Mouse (Mus musculus) kidney, embryonic 16.5 days (tissue): ENCODE results near the gene Srrm3. TPM values are rescaled to one million over a fixed set of nuclear protein-coding genes. Genes with fewer than 3 reads are reported as not detected.

Experiments used
- ATAC-seq: fragments of 200-750 bp; cut with Nextera tagmentation; 2 replicates; pipeline ENCODE4 v1.8.0; 2017; ENCODE audit warnings: moderate TSS enrichment; ENCODE audit not compliant: low FRiP score, low TSS enrichment
- H3K27ac ChIP-seq: fragments of 300-500 bp; sonication (generic); 2 replicates; pipeline ENCODE4 v1.5.1; 2014; ENCODE audit warnings: low read length
- H3K27me3 ChIP-seq: fragments of 300-500 bp; sonication (generic); 2 replicates; pipeline ENCODE4 v1.6.1; 2014; ENCODE audit warnings: low read length, control low read depth, mixed read lengths; ENCODE audit not compliant: insufficient read depth
- H3K36me3 ChIP-seq: fragments of 300-500 bp; sonication (generic); 2 replicates; pipeline ENCODE4 v1.6.1; 2014; ENCODE audit warnings: low read length, control low read depth, mixed read lengths; ENCODE audit not compliant: insufficient read depth
- H3K4me1 ChIP-seq: fragments of 300-500 bp; sonication (generic); 2 replicates; pipeline ENCODE4 v1.6.1; 2014; ENCODE audit warnings: low read length, control low read depth, mixed read lengths; ENCODE audit not compliant: insufficient read depth
- H3K4me2 ChIP-seq: fragments of 300-500 bp; sonication (generic); replicated peaks from 2 replicates; pipeline ENCODE4 v1.6.1; 2014; ENCODE audit warnings: low read depth, low read length
- H3K4me3 ChIP-seq: fragments of 300-500 bp; sonication (generic); 2 replicates; pipeline ENCODE4 v1.5.1; 2014; ENCODE audit warnings: mild to moderate bottlenecking, low read length
- H3K9ac ChIP-seq: fragments of 300-500 bp; sonication (generic); replicated peaks from 2 replicates; pipeline ENCODE4 v1.6.1; 2014; ENCODE audit warnings: low read length
- H3K9me3 ChIP-seq: fragments of 300-500 bp; sonication (generic); 2 replicates; pipeline ENCODE4 v1.6.1; 2016; ENCODE audit warnings: low read length, control low read depth
- WGBS: fragments of 180-500 bp; shearing (Covaris S2); extraction: QIAGEN DNeasy Blood & Tissue Kit; methylation state at CpG from one replicate; pipeline ENCODE4 v1.1.7; 2014; 5-methylcytosine and 5-hydroxymethylcytosine counted together
- polyA plus RNA-seq: library from polyadenylated mRNA; unstranded; fragments of >200 nt; fragmentation: Nextera tagmentation; extraction: Ambion mirVana; gene quantifications from 2 replicates; pipeline ENCODE4 v1.2.1, GENCODE M21; 2015

Srrm3 gene
- polyA plus RNA-seq, 1 experiment from 2014 or later = 0.27 TPM

- Histone ChIP-seq H3K9ac (no peak overlapping the region), H3K4me2 (no peak overlapping the region), H3K4me3 (no peak overlapping the region), H3K36me3 (no peaks in the 10 kb centered on the region), H3K27ac (no peak overlapping the region), H3K4me1 (peaks cover 16% of the 10 kb centered on the region), H3K9me3 (no peaks in the 10 kb centered on the region), H3K27me3 (peaks cover 49% of the 10 kb centered on the region)
- no peak for ATAC-seq
- WGBS = 28% methylated on average over 8 of the region's 8 CpGs
These were observed 60.0 kb downstream of the Srrm3 start for GRCm38 (mm10) chr5:135866662-135867061.

- ATAC-seq = peak; percentile 57
- Histone ChIP-seq H3K9ac (peak overlapping the region; percentile 64), H3K36me3 (no peaks in the 10 kb centered on the region), H3K27me3 (peaks cover 48% of the 10 kb centered on the region), H3K9me3 (no peaks in the 10 kb centered on the region), H3K27ac (no peak overlapping the region), H3K4me2 (peak overlapping the region; percentile 93), H3K4me3 (peak overlapping the region; percentile 55), H3K4me1 (peaks cover 16% of the 10 kb centered on the region)
- 1% methylated on average over 78 of the region's 89 CpGs for WGBS
These were observed 61.2 kb downstream of the Srrm3 start for GRCm38 (mm10) chr5:135867637-135868593.

GRCm38 (mm10) chr5:135868653-135869052 lies 62.0 kb downstream of the Srrm3 start:
- Histone ChIP-seq H3K4me2 (peak overlapping the region; percentile 93), H3K36me3 (no peaks in the 10 kb centered on the region), H3K9me3 (no peaks in the 10 kb centered on the region), H3K4me3 (peak overlapping the region; percentile 55), H3K9ac (0 out of 2 replicates have a peak overlapping the region, but pooled peaks have one; percentile 16), H3K27ac (no peak overlapping the region), H3K4me1 (peaks cover 16% of the 10 kb centered on the region), H3K27me3 (peaks cover 48% of the 10 kb centered on the region)
- ATAC-seq = 0 out of 2 replicates have a peak, but pooled peaks have one; percentile 37
- 2% methylated on average over 27 of the region's 27 CpGs for WGBS

GRCm38 (mm10) chr5:135869661-135870423 lies 63.2 kb downstream of the Srrm3 start:
- 68% methylated on average over 14 of the region's 14 CpGs for WGBS
- Histone ChIP-seq H3K4me2 (no peak overlapping the region), H3K27me3 (peaks cover 48% of the 10 kb centered on the region), H3K36me3 (no peaks in the 10 kb centered on the region), H3K4me1 (peaks cover 16% of the 10 kb centered on the region), H3K9me3 (no peaks in the 10 kb centered on the region), H3K27ac (no peak overlapping the region), H3K4me3 (no peak overlapping the region), H3K9ac (no peak overlapping the region)
- no peak for ATAC-seq

GRCm38 (mm10) chr5:135870505-135870904 lies 63.8 kb downstream of the Srrm3 start:
- no peak overlapping the region for H3K9ac ChIP-seq
- H3K27me3 ChIP-seq = peaks cover 48% of the 10 kb centered on the region
- no peak overlapping the region for H3K27ac ChIP-seq

GRCm38 (mm10) chr5:135872996-135873395 lies 66.3 kb downstream of the Srrm3 start:
- no peaks in the 10 kb centered on the region for H3K36me3 ChIP-seq
- H3K9me3 ChIP-seq = no peaks in the 10 kb centered on the region
- peaks cover 34% of the 10 kb centered on the region for H3K27me3 ChIP-seq
- H3K4me1 ChIP-seq = peaks cover 15% of the 10 kb centered on the region
- no peak for ATAC-seq
- no peak overlapping the region for H3K4me2 ChIP-seq
- H3K4me3 ChIP-seq = no peak overlapping the region
- H3K27ac ChIP-seq = no peak overlapping the region
- no peak overlapping the region for H3K9ac ChIP-seq
- WGBS = 17% methylated on average over 12 of the region's 16 CpGs

More at GRCm38 (mm10) chr5:135870505-135870904, 63.8 kb downstream of the Srrm3 start:
- no peak for ATAC-seq
- Histone ChIP-seq H3K4me1 (peaks cover 16% of the 10 kb centered on the region), H3K36me3 (no peaks in the 10 kb centered on the region), H3K9me3 (no peaks in the 10 kb centered on the region), H3K4me3 (no peak overlapping the region), H3K4me2 (no peak overlapping the region)
- WGBS = 89% methylated on average over 5 of the region's 5 CpGs

- ATAC-seq = no peak
- peaks cover 27% of the 10 kb centered on the region for H3K27me3 ChIP-seq
- H3K4me2 ChIP-seq = no peak overlapping the region
- no peak overlapping the region for H3K9ac ChIP-seq
- H3K36me3 ChIP-seq = no peaks in the 10 kb centered on the region
- 62% methylated on average over 9 of the region's 9 CpGs for WGBS
- H3K9me3 ChIP-seq = no peaks in the 10 kb centered on the region
- peaks cover 11% of the 10 kb centered on the region for H3K4me1 ChIP-seq
- no peak overlapping the region for H3K4me3 ChIP-seq
- H3K27ac ChIP-seq = no peak overlapping the region
These were observed 67.1 kb downstream of the Srrm3 start for GRCm38 (mm10) chr5:135873753-135874152.

GRCm38 (mm10) chr5:135877180-135877579 lies 70.5 kb downstream of the Srrm3 start:
- Histone ChIP-seq H3K4me2 (peak overlapping the region; percentile 60), H3K27ac (0 out of 2 replicates have a peak overlapping the region, but pooled peaks have one; percentile 20), H3K36me3 (no peaks in the 10 kb centered on the region), H3K4me3 (peak overlapping the region; percentile 50), H3K27me3 (peaks cover 2% of the 10 kb centered on the region; the same call in 1 of the 2 replicates), H3K9ac (peak overlapping the region; percentile 57; the same call in 1 of the 2 replicates), H3K4me1 (peaks cover 12% of the 10 kb centered on the region), H3K9me3 (no peaks in the 10 kb centered on the region)
- 16% methylated on average over 8 of the region's 8 CpGs for WGBS
- no peak for ATAC-seq

GRCm38 (mm10) chr5:135877831-135878231 lies 71.1 kb downstream of the Srrm3 start:
- H3K4me2 ChIP-seq = peak overlapping the region; percentile 60
- no peaks in the 10 kb centered on the region for H3K36me3 ChIP-seq
- H3K27ac ChIP-seq = peak overlapping the region; percentile 20; the same call in 1 of the 2 replicates
- no peaks in the 10 kb centered on the region; the same call in 1 of the 2 replicates for H3K27me3 ChIP-seq
- WGBS = 0% methylated on average over 16 of the region's 16 CpGs
- peak overlapping the region; percentile 50 for H3K4me3 ChIP-seq
- ATAC-seq = peak; percentile 42
- H3K9me3 ChIP-seq = no peaks in the 10 kb centered on the region
- peaks cover 12% of the 10 kb centered on the region for H3K4me1 ChIP-seq
- H3K9ac ChIP-seq = peak overlapping the region; percentile 57
